Mouse (Mus musculus) cerebellum, adult 9-10 months (tissue): ENCODE measurements around the gene Ruvbl1.

Experiments
- DNase-seq: peaks from one replicate; pipeline ENCODE4 v3.0.0; 2022

Gene Ruvbl1

DNA sequence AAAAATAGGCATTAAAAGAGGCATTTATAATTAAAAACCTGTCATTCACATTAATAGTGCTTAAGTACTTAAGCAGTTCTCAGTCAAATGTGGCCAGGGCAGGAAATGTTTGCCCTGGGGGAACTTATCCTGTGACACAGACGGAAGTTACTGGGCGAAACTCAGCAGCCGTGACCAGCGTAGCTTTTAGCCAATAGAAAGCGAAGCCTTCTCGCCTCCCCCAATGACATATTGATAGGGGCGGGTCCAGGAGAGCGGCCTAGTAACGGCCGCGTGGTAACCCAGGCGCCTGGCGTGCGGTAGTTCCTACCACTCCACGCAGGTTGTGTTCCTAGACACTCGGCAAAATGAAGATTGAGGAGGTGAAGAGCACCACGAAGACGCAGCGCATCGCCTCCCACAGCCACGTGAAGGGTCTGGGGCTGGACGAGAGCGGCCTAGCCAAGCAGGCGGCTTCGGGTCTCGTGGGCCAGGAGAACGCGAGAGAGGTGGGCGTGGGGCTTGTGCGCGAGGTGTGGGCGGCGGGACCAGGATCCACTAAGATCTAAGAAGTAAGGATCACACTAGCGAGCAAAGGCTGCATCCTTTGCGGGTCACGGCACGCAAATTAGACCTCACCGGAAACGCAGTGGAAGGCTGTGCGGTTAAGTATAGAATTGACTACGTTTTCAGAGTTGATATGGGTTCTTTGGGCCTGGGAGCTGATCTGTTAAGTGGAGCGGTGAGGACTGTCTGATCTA, at the start of gene Ruvbl1:
Gene Ruvbl1, plus strand, starts transcription at position 229 of the 740 bp plus-strand sequence.
- peak; percentile 95 for DNase-seq

- no peak for DNase-seq
Measured at GRCm38 (mm10) chr6:88416130-88416758, 49.0 kb upstream of the Ruvbl1 start.

DNA sequence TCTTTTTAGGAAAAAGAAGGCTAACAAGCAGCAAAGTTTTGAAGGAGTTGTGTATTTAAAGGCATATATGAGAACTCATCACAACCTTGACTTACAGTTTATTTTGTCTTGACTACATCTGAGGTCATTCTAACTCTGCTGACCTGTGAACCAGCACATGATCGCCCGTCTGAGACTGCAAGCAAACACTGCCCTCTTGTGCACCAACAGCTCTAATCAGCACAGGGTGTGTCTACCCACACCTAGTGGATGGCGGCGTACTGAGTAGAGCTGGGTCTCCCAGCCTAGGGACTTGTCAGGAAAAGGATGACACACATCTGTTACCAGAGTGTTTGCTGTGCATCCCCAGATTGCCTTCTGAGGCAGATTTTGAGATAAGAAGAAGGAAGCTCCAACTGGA, 34.0 kb upstream of the Ruvbl1 start:
- no peak for DNase-seq

GRCm38 (mm10) chr6:88435609-88436008, 29.6 kb upstream of the Ruvbl1 start:
- DNase-seq: no peak

DNA sequence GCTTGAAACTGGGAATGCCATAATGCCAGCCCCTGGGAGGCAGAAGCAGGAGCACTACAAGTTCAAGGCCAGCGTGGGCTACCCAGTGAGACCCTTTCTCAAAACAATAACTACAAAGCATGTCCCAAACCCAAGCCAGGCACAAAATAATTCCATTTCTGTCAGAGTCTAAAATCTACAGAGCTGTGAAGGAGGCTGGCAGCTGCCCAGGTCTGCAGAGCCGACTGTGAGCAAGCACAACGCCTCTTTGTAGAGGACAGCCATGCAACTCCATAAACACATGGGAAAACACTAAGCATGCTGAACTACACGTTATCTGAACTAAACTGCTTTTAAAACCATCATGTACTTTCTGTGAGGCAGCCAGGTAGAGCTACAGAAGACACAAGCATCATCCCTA, 26.2 kb upstream of the Ruvbl1 start:
- no peak for DNase-seq

DNA sequence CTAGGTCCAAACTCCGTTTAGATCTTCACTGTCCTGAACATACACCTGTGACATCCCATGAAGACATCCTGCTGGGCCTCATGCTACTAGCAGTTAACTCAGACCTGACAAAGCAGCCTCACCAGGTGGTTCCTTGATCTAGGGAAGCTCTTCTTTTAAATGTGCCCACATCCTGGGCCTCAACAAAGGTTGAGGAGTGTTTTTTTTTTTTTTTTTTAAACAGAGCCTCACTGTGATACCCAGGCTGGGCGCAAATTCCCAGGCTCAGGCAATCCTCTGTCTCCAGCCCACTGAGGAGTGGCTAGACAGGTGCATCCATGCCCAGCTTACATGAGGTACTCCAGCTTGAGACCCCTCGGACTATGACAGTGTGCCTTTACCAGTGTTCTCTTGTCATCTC, 22.7 kb upstream of the Ruvbl1 start:
- DNase-seq: no peak

- DNase-seq: no peak
Measured at GRCm38 (mm10) chr6:88443446-88443845, 21.8 kb upstream of the Ruvbl1 start.

DNA sequence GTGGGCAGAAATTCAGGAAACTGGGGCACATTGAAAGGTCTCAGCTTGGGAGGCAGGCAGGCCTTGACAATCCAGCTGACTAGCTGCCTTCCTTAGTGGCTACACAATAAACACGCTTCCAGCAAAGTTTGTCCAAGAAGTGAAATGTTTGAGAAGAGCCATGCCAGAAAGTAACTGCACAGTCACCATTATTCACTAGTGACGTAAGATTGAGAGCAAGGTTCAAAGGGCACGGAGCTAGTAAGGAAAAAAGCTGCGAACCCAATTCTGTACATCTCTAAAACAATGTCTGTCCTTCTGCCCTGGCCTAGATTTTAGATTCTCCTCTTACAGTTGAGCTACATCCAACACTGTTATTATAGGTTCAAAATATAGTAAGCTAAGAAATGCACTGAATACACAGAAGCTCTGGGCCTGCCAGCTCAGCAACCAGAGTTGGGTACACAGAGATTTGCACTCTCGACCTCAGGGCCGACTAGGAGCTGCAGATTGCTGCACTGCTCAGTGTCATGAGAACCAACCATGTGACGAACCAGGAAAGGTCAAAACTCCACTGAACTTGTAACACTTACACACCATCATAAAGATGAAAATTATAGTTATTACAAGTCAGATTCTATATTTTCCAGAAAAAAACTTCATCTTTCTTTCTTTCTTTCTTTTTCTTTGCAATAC, 21.0 kb upstream of the Ruvbl1 start:
- DNase-seq: no peak

DNA sequence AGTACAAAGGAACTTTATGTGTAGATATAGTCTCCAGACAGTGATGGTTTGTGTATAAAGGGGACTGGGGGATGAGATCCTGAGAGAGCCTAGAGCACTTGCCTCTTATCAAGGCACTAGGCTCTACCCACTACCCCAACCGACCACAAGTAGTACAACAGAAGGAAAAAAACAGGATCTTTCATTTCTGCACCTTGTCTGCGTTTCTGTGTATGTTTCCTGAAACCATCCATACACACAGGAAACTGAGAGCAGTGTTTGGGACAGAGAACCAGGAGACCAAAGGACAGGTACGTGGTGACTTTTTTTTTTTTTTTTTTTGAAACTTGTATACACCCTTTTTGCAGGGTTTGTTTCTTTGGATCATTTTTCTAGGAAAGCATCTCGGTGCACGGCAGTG, 19.5 kb upstream of the Ruvbl1 start:
- DNase-seq: no peak

GRCm38 (mm10) chr6:88446063-88447002, 18.9 kb upstream of the Ruvbl1 start, which contains the start of gene Eefsec:
TSS of gene Eefsec (minus strand) at chr6:88446539.
- peak; percentile 80 for DNase-seq

DNA sequence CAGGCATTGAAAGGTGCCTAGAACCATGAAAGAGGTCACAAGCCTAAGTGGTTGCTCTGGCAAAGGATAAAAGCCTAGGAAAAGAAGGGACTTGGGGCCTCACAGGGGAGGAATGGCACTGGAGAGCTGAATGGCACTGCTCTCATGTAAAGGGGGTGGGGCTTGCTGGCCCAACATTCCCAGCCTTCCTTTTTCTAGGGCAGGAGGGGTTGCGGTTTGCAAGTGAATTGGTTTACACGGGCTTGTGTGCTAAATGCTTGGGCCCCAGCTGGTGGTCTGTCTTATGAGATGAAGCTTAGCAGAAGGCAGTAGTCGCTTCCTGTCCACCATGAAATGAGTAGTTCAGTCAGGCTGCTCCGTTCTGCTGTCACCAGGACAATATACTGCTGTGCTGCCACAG, 17.8 kb upstream of the Ruvbl1 start:
- DNase-seq: no peak

GRCm38 (mm10) chr6:88454545-88454944, 10.7 kb upstream of the Ruvbl1 start:
- no peak for DNase-seq

DNA sequence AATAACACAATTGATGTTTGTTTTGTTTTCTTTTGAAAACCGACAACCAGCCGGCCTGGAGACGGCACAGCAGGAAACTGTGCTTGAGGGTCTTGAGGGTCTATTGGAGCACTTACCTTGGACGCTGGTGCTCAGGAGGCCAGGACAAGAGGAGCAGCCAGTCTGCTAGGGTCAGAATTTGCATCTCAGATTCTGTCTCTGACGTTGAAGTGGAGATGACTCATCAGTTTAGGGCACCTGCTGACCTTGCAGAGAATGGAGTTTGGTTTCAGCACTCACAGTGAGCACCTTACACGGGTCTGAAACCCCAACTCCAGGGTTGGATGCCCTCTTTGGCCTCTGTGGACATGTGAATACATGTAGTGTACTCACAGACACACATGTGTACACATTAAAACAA, 4.7 kb downstream of the Ruvbl1 start:
- DNase-seq: no peak

- no peak for DNase-seq
Measured at GRCm38 (mm10) chr6:88480421-88480820, 15.2 kb downstream of the Ruvbl1 start.

- DNase-seq: peak; percentile 87
Measured at GRCm38 (mm10) chr6:88483111-88483510, 17.9 kb downstream of the Ruvbl1 start.

GRCm38 (mm10) chr6:88483913-88484312, 18.7 kb downstream of the Ruvbl1 start:
- peak; percentile 67 for DNase-seq

DNA sequence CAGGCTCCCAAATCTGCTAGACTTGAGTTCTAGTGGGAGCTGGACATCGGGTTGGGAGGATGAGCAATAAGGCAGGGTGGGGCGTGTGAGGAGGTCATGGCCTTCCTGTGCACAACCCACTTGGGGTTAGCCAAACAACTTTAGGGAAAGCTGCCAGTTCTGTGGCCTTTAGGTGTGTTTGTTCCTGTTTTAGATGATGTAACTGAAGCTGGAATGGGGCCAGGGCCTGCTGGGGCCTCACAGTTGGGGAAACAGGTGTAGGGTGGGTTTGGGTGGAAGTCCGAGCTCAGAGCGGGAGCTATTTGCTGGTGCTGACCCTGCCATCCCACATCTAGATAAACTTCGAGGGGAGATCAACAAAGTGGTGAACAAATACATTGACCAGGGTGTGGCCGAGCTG, 20.2 kb downstream of the Ruvbl1 start:
- DNase-seq: peak; percentile 39

DNA sequence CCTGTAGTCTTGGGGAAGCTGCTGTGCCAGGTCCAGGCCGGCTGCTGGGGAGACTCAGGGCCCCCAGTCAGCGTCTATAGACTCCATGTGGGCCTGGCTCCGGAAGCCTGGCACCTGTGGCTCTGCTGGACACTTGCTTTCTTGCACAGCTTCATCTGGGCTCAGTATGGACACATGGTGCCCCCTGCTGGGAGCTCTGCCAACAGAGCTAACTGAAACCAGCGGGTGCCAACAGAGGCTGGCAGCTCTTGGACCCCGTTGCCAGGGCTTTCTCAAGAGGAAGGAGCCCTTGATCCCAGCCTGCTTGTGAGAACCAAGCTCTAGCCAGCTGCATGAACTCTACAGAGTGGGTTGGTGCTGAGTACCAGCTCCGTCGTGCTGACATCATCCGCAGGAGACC, 21.7 kb downstream of the Ruvbl1 start:
- peak; percentile 72 for DNase-seq

DNA sequence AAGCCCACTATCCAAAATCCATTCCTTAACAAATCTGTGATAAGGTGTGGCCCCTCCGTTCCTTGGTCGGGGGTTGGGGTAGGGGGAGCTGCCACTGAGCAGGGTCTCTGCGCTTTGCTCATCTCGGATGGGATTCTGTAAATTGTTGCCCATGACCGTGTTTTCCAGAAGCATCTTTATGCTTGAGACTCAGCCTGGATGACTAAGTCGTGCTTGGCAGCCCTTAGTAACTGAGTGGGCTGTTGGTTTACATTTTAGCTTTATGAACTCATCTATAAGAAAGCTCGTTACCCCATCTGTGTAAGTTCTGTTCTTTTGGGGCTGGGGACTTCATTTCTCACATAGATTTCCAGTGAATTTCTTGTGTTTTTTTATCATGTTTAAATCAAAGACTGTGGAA, 23.8 kb downstream of the Ruvbl1 start:
- peak; percentile 45 for DNase-seq

DNA sequence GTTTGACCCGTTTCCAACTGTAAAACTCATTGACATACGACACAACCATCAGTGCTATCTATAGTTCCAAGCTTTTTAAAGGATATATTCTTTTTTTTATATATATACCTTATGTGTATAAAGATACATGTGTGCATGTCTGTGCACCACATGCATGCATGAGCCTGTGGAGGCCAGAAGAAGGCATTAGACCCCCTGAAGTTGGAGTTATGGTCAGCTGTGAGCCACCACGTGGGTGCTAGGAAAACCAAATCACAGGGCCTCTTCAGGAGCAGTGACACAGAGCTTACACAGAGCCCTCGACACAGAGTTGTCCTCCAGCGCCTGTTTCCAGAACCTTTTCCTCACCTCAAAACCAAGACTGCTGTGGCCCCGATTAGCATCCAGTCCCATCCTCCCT, 24.6 kb downstream of the Ruvbl1 start:
- peak; percentile 52 for DNase-seq

GRCm38 (mm10) chr6:88490629-88491354, 25.6 kb downstream of the Ruvbl1 start:
- peak; percentile 98 for DNase-seq

DNA sequence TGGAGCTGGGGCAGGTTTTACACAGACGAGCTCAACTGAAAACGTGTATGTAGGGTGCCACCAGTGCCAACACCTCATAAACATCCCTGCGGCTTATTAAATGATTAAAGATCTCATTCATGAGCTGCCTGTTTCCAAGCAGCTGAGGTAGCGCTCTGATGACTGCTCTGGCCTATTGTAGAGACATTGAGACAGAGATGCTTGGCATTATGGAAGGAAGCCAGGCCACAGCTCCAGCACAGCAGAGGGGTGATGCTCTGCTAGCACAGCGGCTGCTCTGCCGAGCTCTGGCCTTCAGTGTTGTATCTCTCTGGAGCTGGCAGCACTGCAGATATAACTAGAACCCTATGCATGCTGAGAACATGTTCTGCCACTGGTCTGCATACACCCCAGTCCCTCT, 28.5 kb downstream of the Ruvbl1 start:
- DNase-seq: peak; percentile 36
